ENCODE assay signal across 18 mouse cellular contexts in genomic region chr9:42100618-42101210, GRCm38 (mm10). TPM values are rescaled to one million over a fixed set of nuclear protein-coding genes. Genes with fewer than 3 reads are reported as not detected.
DNase-seq lines count a peak whose midpoint lies in the region; ATAC-seq and TF ChIP-seq lines count a peak whose summit lies in the region.
"Had no signal": no experiment of that assay in that cellular context is flagged by ENCODE, and none has a peak within 500 bp of the region (broad histone marks: within the 10 kb centered on the region; RNA-seq: fewer than 3 reads in every experiment).

No protein-coding gene starts in this region.

- H3K4me3 ChIP-seq in forebrain, embryonic 13.5 days: no peak overlapping the region
- no peak overlapping the region for H3K4me3 ChIP-seq in forebrain, embryonic 10.5 days
- H3K4me3 ChIP-seq in left cerebral cortex, adult 2 months: no peak overlapping the region
- no peak overlapping the region for H3K4me3 ChIP-seq in olfactory bulb, adult 2 months (ENCODE audit: insufficient read depth, low read depth, low read length)
- H3K4me3 ChIP-seq: embryonic facial prominence, embryonic 15.5 days; heart, embryonic 10.5 days; lung, embryonic 15.5 days; neural tube, embryonic 12.5 days had no signal

- TF ChIP-seq POLR2A in olfactory bulb, adult 2 months (IDR thresholded peaks at IDR 0.05; ENCODE audit: insufficient read depth, low read depth, low read length): no peak

- H3K36me3 ChIP-seq in forebrain, embryonic 13.5 days (ENCODE audit: poor library complexity, severe bottlenecking): peaks cover 31% of the 10 kb centered on the region; the same call in 1 of the 2 replicates
- no peaks in the 10 kb centered on the region for H3K36me3 ChIP-seq in forebrain, embryonic 10.5 days (replicated peaks)
- H3K36me3 ChIP-seq: embryonic facial prominence, embryonic 15.5 days; lung, embryonic 15.5 days had no signal

- intact Hi-C loops in left cerebral cortex, adult 2 months (cut with DNase I): no loop called here
- intact Hi-C loops in left cerebral cortex, postnatal 4 days (cut with DNase I): no loop called here

- H3K4me2 ChIP-seq in forebrain, embryonic 13.5 days: no peak overlapping the region
- H3K4me2 ChIP-seq: embryonic facial prominence, embryonic 15.5 days; liver, embryonic 11.5 days; lung, embryonic 15.5 days; neural tube, embryonic 12.5 days had no signal

- WGBS in forebrain, embryonic 13.5 days: 69% methylated on average over 9 of the region's 9 CpGs
- whole genome bisulfite sequencing in forebrain, embryonic 10.5 days: 88% methylated on average over 9 of the region's 9 CpGs
- 40% methylated on average over 9 of the region's 9 CpGs for WGBS in olfactory bulb, adult 2 months

- H3K9ac ChIP-seq in forebrain, embryonic 13.5 days: no peak overlapping the region
- H3K9ac ChIP-seq: embryonic facial prominence, embryonic 15.5 days; lung, embryonic 15.5 days; neural tube, embryonic 12.5 days had no signal

- H3K9me3 ChIP-seq in forebrain, embryonic 13.5 days (replicated peaks): no peaks in the 10 kb centered on the region
- H3K9me3 ChIP-seq in forebrain, embryonic 10.5 days: no peaks in the 10 kb centered on the region
- H3K9me3 ChIP-seq: embryonic facial prominence, embryonic 15.5 days; heart, embryonic 10.5 days; lung, embryonic 15.5 days; neural tube, embryonic 12.5 days had no signal

- no peak for DNase-seq in forebrain, embryonic 10.5 days (ENCODE audit: extremely low spot score, low spot score)
- no peak for DNase-seq in left cerebral cortex, adult 2 months (ENCODE audit: extremely low spot score in 1 of 2, low spot score in 2 of 2)
- no peak for DNase-seq in left cerebral cortex, postnatal 4 days
- DNase-seq in R1 (ENCODE audit: low read depth, low spot score): peak; percentile 79
- no peak for DNase-seq in thymus, adult 18-20 months
- DNase-seq: gastrocnemius, postnatal 25 days; heart, postnatal 14 days; kidney, postnatal 14 days; right cerebral cortex, postnatal 4 days had no signal

- H3K27me3 ChIP-seq in forebrain, embryonic 13.5 days: no peaks in the 10 kb centered on the region
- H3K27me3 ChIP-seq in forebrain, embryonic 10.5 days (ENCODE audit: poor library complexity, severe bottlenecking): no peaks in the 10 kb centered on the region
- H3K27me3 ChIP-seq: embryonic facial prominence, embryonic 15.5 days; lung, embryonic 15.5 days; neural tube, embryonic 12.5 days had no signal

- TF ChIP-seq CTCF in left cerebral cortex, adult 2 months (IDR thresholded peaks at IDR 0.05): no peak
- TF ChIP-seq CTCF in olfactory bulb, adult 2 months (IDR thresholded peaks at IDR 0.05; ENCODE audit: insufficient read depth, low read depth, low read length): no peak

- H3K4me1 ChIP-seq in forebrain, embryonic 13.5 days: peaks cover 18% of the 10 kb centered on the region
- no peaks in the 10 kb centered on the region for H3K4me1 ChIP-seq in forebrain, embryonic 10.5 days
- peaks cover 12% of the 10 kb centered on the region; the same call in 1 of the 2 replicates for H3K4me1 ChIP-seq in olfactory bulb, adult 2 months (ENCODE audit: control insufficient read depth, insufficient read depth, low read length)
- H3K4me1 ChIP-seq: embryonic facial prominence, embryonic 15.5 days; neural tube, embryonic 12.5 days had no signal

- 0 out of 2 replicates have a peak, but pooled peaks have one; percentile 38 for ATAC-seq in forebrain, embryonic 13.5 days
- ATAC-seq: forebrain, embryonic 16.5 days; midbrain, embryonic 16.5 days had no signal

- no peak overlapping the region for H3K27ac ChIP-seq in forebrain, embryonic 13.5 days
- H3K27ac ChIP-seq in forebrain, embryonic 10.5 days: no peak overlapping the region
- H3K27ac ChIP-seq in left cerebral cortex, adult 2 months: peak overlapping the region; percentile 76
- H3K27ac ChIP-seq in olfactory bulb, adult 2 months (ENCODE audit: insufficient read depth, low read depth, low read length): 0 out of 2 replicates have a peak overlapping the region, but pooled peaks have one; percentile 8
- H3K27ac ChIP-seq: embryonic facial prominence, embryonic 15.5 days; heart, embryonic 10.5 days; lung, embryonic 15.5 days; neural tube, embryonic 12.5 days had no signal

RNA-seq across cellular contexts. Expression of gene Sorl1, which starts 23.4 kb away (rescaled TPM):
- 9.6 and 11.5 TPM in 2 replicates for polyA plus RNA-seq in forebrain, embryonic 13.5 days (2015; fragmentation: Nextera tagmentation; extraction: Ambion mirVana)
- 1.9 and 4.7 TPM in 2 replicates for polyA plus RNA-seq in forebrain, embryonic 10.5 days (2016; fragmentation: Nextera tagmentation; extraction: Ambion mirVana)
- 100 to 1,000 TPM; 238 to 239 TPM for total RNA-seq in left cerebral cortex, adult 2 months (2021)
- 10 to 100 TPM; 44.8 to 45.3 TPM for total RNA-seq in left cerebral cortex, postnatal 4 days (2021)
- polyA plus RNA-seq in olfactory bulb, adult 2 months (2012; ENCODE audit: insufficient read depth, insufficient read length, low replicate concordance, missing spikeins): not detected in 2 replicates

Comparison
In these comparisons a context has a peak if more than half of its experiments do, and no peak if none do; other contexts are left out.
1. H3K27ac ChIP-seq: peak in left cerebral cortex, adult 2 months (single experiment) and olfactory bulb, adult 2 months (single experiment); none in forebrain, embryonic 13.5 days (single experiment) and forebrain, embryonic 10.5 days (single experiment).